Mouse (Mus musculus) midbrain, embryonic 15.5 days (tissue): ENCODE results near the gene Btaf1. TPM values are rescaled to one million over a fixed set of nuclear protein-coding genes. Genes with fewer than 3 reads are reported as not detected.
A peak's percentile ranks its signal among the peaks of the same experiment; 100 is the strongest.

Source experiments
- ATAC-seq: fragments of 200-750 bp; cut with Nextera tagmentation; replicated peaks from 2 replicates; pipeline ENCODE4 v1.8.0; 2017; ENCODE audit warnings: moderate TSS enrichment
- H3K27ac ChIP-seq: fragments of 300-500 bp; sonication (generic); 2 replicates; pipeline ENCODE4 v1.5.1; 2015; ENCODE audit warnings: mild to moderate bottlenecking, inconsistent platforms
- H3K27me3 ChIP-seq: fragments of 300-500 bp; sonication (generic); replicated peaks from 2 replicates; pipeline ENCODE4 v1.6.1; 2015; ENCODE audit warnings: inconsistent platforms
- H3K36me3 ChIP-seq: fragments of 300-500 bp; sonication (generic); replicated peaks from 2 replicates; pipeline ENCODE4 v1.6.1; 2015; ENCODE audit warnings: inconsistent platforms
- H3K4me1 ChIP-seq: fragments of 300-500 bp; sonication (generic); 2 replicates; pipeline ENCODE4 v1.6.1; 2015; ENCODE audit warnings: inconsistent platforms
- H3K4me2 ChIP-seq: fragments of 300-500 bp; sonication (generic); 2 replicates; pipeline ENCODE4 v1.6.1; 2015; ENCODE audit warnings: inconsistent platforms, mild to moderate bottlenecking, moderate library complexity
- H3K4me3 ChIP-seq: fragments of 300-500 bp; sonication (generic); 2 replicates; pipeline ENCODE4 v1.5.1; 2015; ENCODE audit warnings: mild to moderate bottlenecking, inconsistent platforms
- H3K9ac ChIP-seq: fragments of 300-500 bp; sonication (generic); 2 replicates; pipeline ENCODE4 v1.6.1; 2015; ENCODE audit warnings: mild to moderate bottlenecking, inconsistent platforms
- H3K9me3 ChIP-seq: fragments of 300-500 bp; sonication (generic); 2 replicates; pipeline ENCODE4 v1.6.1; 2016; ENCODE audit warnings: inconsistent platforms
- WGBS: fragments of 180-500 bp; shearing (Covaris S2); methylation state at CpG from one replicate; pipeline ENCODE4 v1.1.7; 2015; ENCODE audit warnings: mixed read lengths; 5-methylcytosine and 5-hydroxymethylcytosine counted together
- polyA plus RNA-seq: library from polyadenylated mRNA; unstranded; fragments of >200 nt; fragmentation: Nextera tagmentation; extraction: Ambion mirVana; gene quantifications from 2 replicates; pipeline ENCODE4 v1.2.1, GENCODE M21; 2015

The Btaf1 gene
- polyA plus RNA-seq, 1 experiment from 2014 or later = 10.2 TPM

DNA sequence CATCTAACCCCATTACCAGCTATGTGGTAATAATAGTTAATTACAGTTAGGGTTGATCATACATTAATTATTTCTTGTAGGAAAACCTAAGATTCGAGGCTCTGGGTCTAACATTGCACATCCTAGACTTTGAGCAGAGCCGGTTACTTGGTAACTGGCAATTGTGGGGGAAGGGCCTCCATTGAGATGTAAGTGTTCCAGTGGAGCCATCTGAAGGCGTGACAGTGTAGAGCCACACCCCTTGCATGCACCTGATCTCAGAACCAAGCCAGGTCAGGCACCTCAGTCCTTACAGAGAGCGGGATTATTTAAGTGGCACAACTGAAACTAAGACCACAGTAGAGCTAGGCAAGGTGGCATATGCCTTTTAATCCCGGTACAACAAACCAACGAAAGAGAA lies 87.6 kb downstream of the Btaf1 start:
- H3K4me2 ChIP-seq = no peak overlapping the region
- peaks cover 6% of the 10 kb centered on the region; the same call in 1 of the 2 replicates for H3K9me3 ChIP-seq
- no peak overlapping the region for H3K9ac ChIP-seq
- H3K27me3 ChIP-seq = no peaks in the 10 kb centered on the region
- H3K4me1 ChIP-seq = peaks cover 3% of the 10 kb centered on the region; the same call in 1 of the 2 replicates
- H3K27ac ChIP-seq = no peak overlapping the region
- peaks cover 28% of the 10 kb centered on the region for H3K36me3 ChIP-seq
- ATAC-seq = no peak
- WGBS = 94% methylated on average over 6 of the region's 6 CpGs
- H3K4me3 ChIP-seq = no peak overlapping the region

GRCm38 (mm10) chr19:37014173-37014939 lies 88.5 kb downstream of the Btaf1 start:
- no peak overlapping the region for H3K4me3 ChIP-seq
- H3K4me1 ChIP-seq = peaks cover 6% of the 10 kb centered on the region; the same call in 1 of the 2 replicates
- H3K27me3 ChIP-seq = no peaks in the 10 kb centered on the region
- no peak overlapping the region for H3K4me2 ChIP-seq
- H3K27ac ChIP-seq = no peak overlapping the region
- no peak overlapping the region for H3K9ac ChIP-seq
- WGBS = 94% methylated on average over 8 of the region's 8 CpGs
- peaks cover 22% of the 10 kb centered on the region for H3K36me3 ChIP-seq
- H3K9me3 ChIP-seq = peaks cover 6% of the 10 kb centered on the region; the same call in 1 of the 2 replicates
- no peak for ATAC-seq

- 90% methylated on average over 6 of the region's 6 CpGs for WGBS
- no peak overlapping the region for H3K4me3 ChIP-seq
- no peak overlapping the region for H3K4me2 ChIP-seq
- peaks cover 6% of the 10 kb centered on the region; the same call in 1 of the 2 replicates for H3K9me3 ChIP-seq
- no peak overlapping the region for H3K9ac ChIP-seq
- no peak overlapping the region for H3K27ac ChIP-seq
- H3K36me3 ChIP-seq = peaks cover 7% of the 10 kb centered on the region
- ATAC-seq = no peak
- H3K27me3 ChIP-seq = no peaks in the 10 kb centered on the region
- peaks cover 6% of the 10 kb centered on the region; the same call in 1 of the 2 replicates for H3K4me1 ChIP-seq
Observed at GRCm38 (mm10) chr19:37016890-37017289, 91.0 kb downstream of the Btaf1 start.

- Histone ChIP-seq H3K9ac (peak overlapping the region; percentile 22; the same call in 1 of the 2 replicates), H3K4me1 (peaks cover 6% of the 10 kb centered on the region; the same call in 1 of the 2 replicates), H3K4me2 (peak overlapping the region; percentile 50), H3K4me3 (peak overlapping the region; percentile 34), H3K27ac (no peak overlapping the region), H3K36me3 (0 out of 2 replicates have a peak, but pooled peaks cover 2% of the 10 kb centered on the region), H3K9me3 (peaks cover 6% of the 10 kb centered on the region; the same call in 1 of the 2 replicates), H3K27me3 (no peaks in the 10 kb centered on the region)
- 3% methylated on average over 26 of the region's 26 CpGs for WGBS
- peak; percentile 93 for ATAC-seq
Observed at GRCm38 (mm10) chr19:37018411-37018810, 92.5 kb downstream of the Btaf1 start.

DNA sequence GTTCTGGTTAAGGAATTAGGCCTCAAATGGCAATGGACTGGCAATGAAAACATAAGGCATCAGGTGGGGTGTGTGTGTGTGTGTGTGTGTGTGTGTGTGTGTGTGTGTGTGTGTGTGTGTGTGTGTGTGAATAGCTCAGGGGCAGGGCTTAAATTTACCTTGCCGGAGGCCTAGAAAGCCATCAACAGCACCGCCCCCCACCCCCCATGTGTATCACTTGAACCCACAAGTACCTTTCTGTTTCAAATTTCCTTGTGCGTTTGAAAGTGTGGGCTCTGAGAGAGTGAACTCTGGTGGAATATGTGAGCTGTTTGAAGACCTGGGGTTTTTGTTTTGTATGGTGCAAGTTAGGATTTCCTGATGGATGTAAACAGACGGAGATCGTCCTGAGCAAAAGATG lies 93.1 kb downstream of the Btaf1 start:
- Histone ChIP-seq H3K4me1 (peaks cover 6% of the 10 kb centered on the region; the same call in 1 of the 2 replicates), H3K36me3 (0 out of 2 replicates have a peak, but pooled peaks cover 2% of the 10 kb centered on the region), H3K9ac (peak overlapping the region; percentile 22; the same call in 1 of the 2 replicates), H3K9me3 (peaks cover 6% of the 10 kb centered on the region; the same call in 1 of the 2 replicates), H3K27ac (no peak overlapping the region), H3K4me2 (peak overlapping the region; percentile 50), H3K4me3 (peak overlapping the region; percentile 34), H3K27me3 (no peaks in the 10 kb centered on the region)
- ATAC-seq = 0 out of 2 replicates have a peak, but pooled peaks have one; percentile 3
- 58% methylated on average over 5 of the region's 5 CpGs for WGBS

- H3K36me3 ChIP-seq = no peaks in the 10 kb centered on the region
- WGBS = 65% methylated on average over 5 of the region's 5 CpGs
- no peak for ATAC-seq
Observed at GRCm38 (mm10) chr19:37020531-37020930, 94.7 kb downstream of the Btaf1 start.

DNA sequence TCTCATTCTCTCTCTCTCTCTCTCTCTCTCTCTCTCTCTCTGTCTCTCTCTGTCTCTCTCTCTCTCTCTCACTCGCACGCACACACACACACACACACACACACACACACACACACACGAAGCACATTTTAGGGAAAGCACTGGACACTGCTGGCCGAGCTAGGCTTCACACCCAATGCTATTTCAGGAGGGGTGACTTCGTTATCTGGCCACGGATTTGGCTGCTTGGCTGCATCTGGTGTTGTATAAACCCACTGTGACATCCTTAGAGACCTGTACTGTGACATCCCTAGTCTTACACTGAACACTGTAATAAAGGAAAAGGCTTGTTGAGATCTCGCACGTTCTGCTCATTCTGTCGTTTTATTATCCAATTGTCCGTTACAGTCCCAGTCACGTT lies 95.1 kb downstream of the Btaf1 start:
- Histone ChIP-seq H3K4me3 (no peak overlapping the region), H3K27me3 (no peaks in the 10 kb centered on the region), H3K27ac (no peak overlapping the region), H3K9ac (no peak overlapping the region), H3K4me1 (peaks cover 6% of the 10 kb centered on the region; the same call in 1 of the 2 replicates), H3K36me3 (no peaks in the 10 kb centered on the region), H3K4me2 (no peak overlapping the region), H3K9me3 (0 out of 2 replicates have a peak, but pooled peaks cover 2% of the 10 kb centered on the region)
- WGBS = 75% methylated on average over 11 of the region's 11 CpGs
- no peak for ATAC-seq

More at GRCm38 (mm10) chr19:37020531-37020930, 94.7 kb downstream of the Btaf1 start:
- H3K4me3 ChIP-seq = no peak overlapping the region
- H3K9me3 ChIP-seq = peaks cover 6% of the 10 kb centered on the region; the same call in 1 of the 2 replicates
- H3K4me1 ChIP-seq = peaks cover 6% of the 10 kb centered on the region; the same call in 1 of the 2 replicates
- no peak overlapping the region for H3K9ac ChIP-seq
- H3K4me2 ChIP-seq = no peak overlapping the region
- no peaks in the 10 kb centered on the region for H3K27me3 ChIP-seq
- no peak overlapping the region for H3K27ac ChIP-seq

- no peaks in the 10 kb centered on the region for H3K9me3 ChIP-seq
- no peak overlapping the region for H3K9ac ChIP-seq
- H3K36me3 ChIP-seq = no peaks in the 10 kb centered on the region
- peaks cover 6% of the 10 kb centered on the region; the same call in 1 of the 2 replicates for H3K4me1 ChIP-seq
- ATAC-seq = no peak
- no peak overlapping the region for H3K4me2 ChIP-seq
- no peak overlapping the region for H3K27ac ChIP-seq
- H3K4me3 ChIP-seq = no peak overlapping the region
- no peaks in the 10 kb centered on the region for H3K27me3 ChIP-seq
- 86% methylated on average over 5 of the region's 5 CpGs for WGBS
Observed at GRCm38 (mm10) chr19:37022146-37022545, 96.3 kb downstream of the Btaf1 start.

- Histone ChIP-seq H3K27me3 (no peaks in the 10 kb centered on the region), H3K27ac (no peak overlapping the region), H3K9ac (no peak overlapping the region), H3K36me3 (no peaks in the 10 kb centered on the region), H3K4me1 (no peaks in the 10 kb centered on the region), H3K4me3 (no peak overlapping the region), H3K9me3 (no peaks in the 10 kb centered on the region), H3K4me2 (no peak overlapping the region)
- WGBS = 79% methylated on average over 13 of the region's 13 CpGs
- ATAC-seq = no peak; the same call in 1 of the 2 replicates
Observed at GRCm38 (mm10) chr19:37025839-37026319, 100.0 kb downstream of the Btaf1 start.

DNA sequence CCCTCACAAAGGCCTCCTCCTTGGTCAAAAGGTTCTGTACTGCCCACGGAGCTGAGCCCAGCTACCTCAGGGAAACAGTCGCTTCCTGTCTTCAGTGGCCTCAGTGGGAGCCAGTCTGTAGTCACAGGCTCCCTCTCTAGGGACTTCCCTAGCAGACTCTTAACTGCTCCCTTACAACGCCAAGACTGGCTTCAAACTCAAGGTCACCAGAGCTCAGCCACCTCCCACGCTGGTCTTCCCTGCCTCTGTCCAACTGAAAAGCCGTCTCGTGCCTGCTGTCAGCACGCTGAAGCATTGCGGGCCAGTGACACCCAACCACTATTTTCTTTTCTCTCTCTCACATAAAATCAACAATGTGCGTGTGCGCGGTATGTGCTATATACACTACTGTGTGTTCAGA lies 100.5 kb downstream of the Btaf1 start:
- no peak overlapping the region for H3K4me2 ChIP-seq
- no peaks in the 10 kb centered on the region for H3K36me3 ChIP-seq
- H3K4me3 ChIP-seq = no peak overlapping the region
- H3K27ac ChIP-seq = no peak overlapping the region
- no peaks in the 10 kb centered on the region for H3K4me1 ChIP-seq
- 84% methylated on average over 11 of the region's 11 CpGs for WGBS
- H3K9ac ChIP-seq = no peak overlapping the region
- H3K9me3 ChIP-seq = no peaks in the 10 kb centered on the region
- H3K27me3 ChIP-seq = no peaks in the 10 kb centered on the region
- ATAC-seq = no peak

DNA sequence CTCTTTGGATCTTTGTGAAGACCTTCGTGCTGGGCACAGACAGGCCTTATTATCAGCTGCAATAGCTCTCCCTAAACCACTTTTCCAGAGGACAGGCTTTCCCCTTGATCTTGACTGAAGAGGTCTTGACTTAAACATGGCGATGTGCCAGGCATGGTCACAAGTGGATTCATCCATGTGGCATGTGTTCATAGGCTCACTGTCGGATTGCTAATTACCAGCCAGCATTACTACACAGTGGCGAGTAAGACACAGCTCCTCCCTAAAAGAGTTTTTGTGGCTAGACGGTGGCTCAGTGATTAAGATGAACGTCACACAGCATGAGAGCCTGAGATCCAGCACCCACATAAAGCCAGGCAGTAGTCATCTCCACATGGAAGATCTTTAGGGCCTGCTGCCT lies 103.9 kb downstream of the Btaf1 start:
- ATAC-seq = no peak
- 67% methylated on average over 6 of the region's 6 CpGs for WGBS
- H3K27me3 ChIP-seq = no peaks in the 10 kb centered on the region

GRCm38 (mm10) chr19:37031446-37031845 lies 105.6 kb downstream of the Btaf1 start:
- Histone ChIP-seq H3K9ac (no peak overlapping the region), H3K4me1 (no peaks in the 10 kb centered on the region), H3K36me3 (no peaks in the 10 kb centered on the region), H3K9me3 (no peaks in the 10 kb centered on the region), H3K4me2 (no peak overlapping the region), H3K27me3 (no peaks in the 10 kb centered on the region), H3K4me3 (no peak overlapping the region), H3K27ac (no peak overlapping the region)
- 92% methylated on average over 5 of the region's 5 CpGs for WGBS
- ATAC-seq = no peak

More for the DNA sequence above, 103.9 kb downstream of the Btaf1 start:
- no peaks in the 10 kb centered on the region for H3K9me3 ChIP-seq
- no peaks in the 10 kb centered on the region for H3K4me1 ChIP-seq
- no peak overlapping the region for H3K27ac ChIP-seq
- H3K4me3 ChIP-seq = no peak overlapping the region
- no peaks in the 10 kb centered on the region for H3K36me3 ChIP-seq
- no peak overlapping the region for H3K4me2 ChIP-seq
- no peak overlapping the region for H3K9ac ChIP-seq
